Mouse (Mus musculus): ENCODE data around the gene Gtf2h1.

DNA sequence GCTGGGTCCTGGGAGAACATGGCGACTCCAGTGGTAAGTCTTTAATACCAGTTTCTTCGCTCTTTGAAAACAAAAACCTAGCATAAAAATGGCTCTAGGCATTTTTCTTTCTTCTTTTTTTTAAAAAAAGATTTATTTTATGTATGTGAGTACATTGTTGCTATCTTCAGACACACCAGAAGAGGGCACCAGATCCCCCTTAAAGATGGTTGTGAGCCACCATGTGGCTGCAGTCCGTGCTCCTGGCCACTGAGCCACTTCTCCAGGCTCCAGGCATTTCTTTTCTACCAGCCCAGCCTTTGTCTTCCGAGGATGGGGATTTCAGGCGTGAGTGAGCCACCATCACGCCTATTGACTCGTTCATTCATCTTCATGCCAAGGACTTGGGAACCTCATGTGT lies 55.1 kb downstream of the Gtf2h1 start:
- TF ChIP-seq POLR2A (IDR thresholded peaks at IDR 0.05; ENCODE audit: control insufficient read depth, low read depth, low read length) (no peak), CTCF (IDR thresholded peaks at IDR 0.05; ENCODE audit: control insufficient read depth, insufficient read depth, insufficient replicate concordance, low read depth, low read length) (no peak)
